Mouse (Mus musculus) CD4-positive, CD25-positive, alpha-beta regulatory T cell, adult 4 months (primary cell): ENCODE measurements around the gene Ptpn5. TPM values are rescaled to one million over a fixed set of nuclear protein-coding genes. Genes with fewer than 3 reads are reported as not detected.

Experiments used
- ATAC-seq: one replicate; pipeline ENCODE4 v1.8.0; 2017
- polyA plus RNA-seq, 2 experiments: library from polyadenylated mRNA; unstranded; fragments of 100-300 nt; shearing (Covaris generic); gene quantifications; one replicate each; pipeline ENCODE4 v1.2.1; 2017

The Ptpn5 gene
- polyA plus RNA-seq, 2 experiments from 2014 or later: 9.8 to 17.8 TPM

GRCm38 (mm10) chr7:47110511-47110910, 23.0 kb downstream of the Ptpn5 start:
- peak; percentile 78 for ATAC-seq

GRCm38 (mm10) chr7:47108779-47109189, 24.7 kb downstream of the Ptpn5 start:
- ATAC-seq: no peak

DNA sequence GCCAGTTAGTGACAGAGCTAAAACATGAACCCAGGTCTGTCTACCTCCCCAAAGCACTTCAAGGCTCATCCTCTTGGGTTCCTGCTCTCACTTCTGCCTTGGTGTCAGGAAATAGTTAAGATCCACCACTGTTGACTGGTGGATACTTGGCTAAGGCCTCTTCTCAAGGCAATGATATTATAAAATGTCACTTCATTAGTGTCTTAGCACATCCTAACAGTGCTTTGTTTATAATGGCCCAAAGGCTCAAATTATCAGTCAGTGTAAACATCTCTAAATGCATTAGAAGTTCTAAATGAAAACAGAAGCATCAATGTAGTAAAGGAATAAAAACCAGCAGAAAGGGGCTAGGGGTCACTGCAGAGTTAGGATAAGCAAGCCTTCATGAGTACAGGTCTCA, 26.5 kb downstream of the Ptpn5 start:
- no peak for ATAC-seq

- ATAC-seq: peak; percentile 90
Measured at GRCm38 (mm10) chr7:47103671-47104414, 29.6 kb downstream of the Ptpn5 start.

- ATAC-seq: peak; percentile 31
Measured at GRCm38 (mm10) chr7:47102970-47103369, 30.5 kb downstream of the Ptpn5 start.

- ATAC-seq: no peak
Measured at GRCm38 (mm10) chr7:47100615-47101014, 32.9 kb downstream of the Ptpn5 start.

DNA sequence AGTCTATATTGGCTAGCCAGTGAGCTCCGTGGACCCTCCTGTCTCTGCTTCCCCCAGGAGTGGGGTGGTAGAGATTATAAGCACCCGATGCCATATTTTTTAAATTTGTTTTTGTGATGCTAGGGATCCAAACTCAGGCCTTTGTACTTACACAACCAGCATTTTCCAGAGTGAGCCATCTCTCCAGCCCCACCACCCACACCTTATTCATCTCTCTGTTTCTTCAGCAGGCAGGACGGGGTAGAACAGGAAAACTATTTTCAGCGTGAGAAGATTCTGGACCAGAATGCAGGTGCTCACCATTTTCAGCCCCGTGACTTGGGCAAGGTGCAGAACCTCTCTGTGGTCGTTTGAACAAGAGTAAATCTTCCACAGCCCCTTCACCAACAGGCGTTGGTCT, 34.2 kb downstream of the Ptpn5 start:
- ATAC-seq: no peak

- no peak for ATAC-seq
Measured at GRCm38 (mm10) chr7:47098044-47098443, 35.4 kb downstream of the Ptpn5 start.

DNA sequence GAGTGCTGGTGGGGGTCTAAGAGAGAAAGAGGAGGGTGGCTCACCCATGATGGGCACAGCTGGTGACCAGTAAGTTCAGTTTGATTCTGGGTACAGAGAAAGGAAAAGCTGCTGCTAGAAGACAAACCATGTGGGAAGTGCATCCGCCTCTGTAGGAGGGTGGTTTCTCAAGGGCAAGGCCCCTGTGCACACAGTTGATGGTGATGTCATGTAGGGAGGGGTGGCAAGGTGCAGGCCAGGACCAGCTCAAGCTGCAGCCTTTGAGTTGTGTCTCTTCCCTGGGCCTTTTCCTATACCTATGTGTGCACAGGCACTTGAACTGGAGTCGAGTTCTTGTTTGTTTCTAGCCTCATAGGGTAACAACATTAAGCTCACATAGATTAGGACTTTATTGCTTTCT, 38.5 kb downstream of the Ptpn5 start:
- ATAC-seq: peak; percentile 67

DNA sequence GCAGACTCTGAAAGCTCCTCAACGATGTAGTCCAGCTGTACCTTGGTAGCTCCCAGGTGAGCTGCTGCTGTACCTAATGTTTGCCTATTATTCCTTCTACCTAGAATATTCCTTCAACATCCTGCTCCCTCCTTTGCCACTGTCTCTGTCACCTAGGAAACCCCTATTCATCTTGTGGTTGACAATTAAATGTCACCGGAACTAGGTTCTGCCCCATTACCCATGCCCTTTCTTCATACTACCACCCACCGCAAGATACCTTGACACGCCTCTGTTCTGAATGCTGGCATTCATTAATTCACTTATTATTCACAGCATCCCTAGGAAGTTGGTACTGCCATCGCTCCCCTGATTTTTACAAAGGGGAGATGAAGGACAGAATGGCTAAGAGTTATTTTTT, 39.5 kb downstream of the Ptpn5 start:
- peak; percentile 73 for ATAC-seq

DNA sequence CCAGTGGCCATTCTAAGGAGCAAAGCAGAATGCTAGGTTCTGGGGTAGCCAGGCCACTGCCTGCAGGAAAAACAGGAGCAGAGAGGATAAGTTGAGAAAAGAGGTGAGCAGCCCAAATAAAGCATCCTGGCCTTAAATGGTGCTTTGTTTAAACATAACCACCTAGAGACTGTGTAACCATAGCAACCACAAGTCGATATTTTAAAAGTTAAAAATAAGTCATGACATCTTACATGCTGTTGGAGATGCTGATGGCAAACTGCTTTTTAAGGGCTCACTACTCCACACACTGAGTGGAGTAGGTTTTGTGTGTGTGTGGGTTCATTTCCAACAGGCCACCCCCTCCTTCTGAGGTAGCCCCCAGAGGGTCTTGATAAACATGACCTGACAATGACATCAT, 48.4 kb downstream of the Ptpn5 start:
- ATAC-seq: no peak

- ATAC-seq: peak; percentile 86
Measured at GRCm38 (mm10) chr7:47081277-47081676, 52.2 kb downstream of the Ptpn5 start.

DNA sequence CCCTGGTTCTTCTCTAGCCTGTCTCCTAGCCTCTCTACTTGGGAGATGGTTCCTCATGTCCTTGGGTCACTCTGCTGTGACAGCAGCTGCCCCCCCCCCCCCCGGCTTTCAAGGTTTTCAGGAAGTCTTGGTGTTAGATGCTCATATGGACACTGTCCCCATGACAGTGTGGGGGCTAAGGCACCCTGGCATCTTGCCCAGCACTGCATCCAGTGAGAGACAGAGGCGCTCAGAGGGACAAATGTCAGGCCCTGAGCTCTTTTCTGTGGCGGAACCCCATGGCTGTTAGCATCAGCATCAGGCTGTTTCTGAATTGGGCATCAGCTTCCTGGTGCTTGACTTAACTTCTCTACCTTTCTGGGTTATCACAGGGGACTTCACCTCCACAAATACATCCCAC, 52.6 kb downstream of the Ptpn5 start:
- ATAC-seq: no peak

DNA sequence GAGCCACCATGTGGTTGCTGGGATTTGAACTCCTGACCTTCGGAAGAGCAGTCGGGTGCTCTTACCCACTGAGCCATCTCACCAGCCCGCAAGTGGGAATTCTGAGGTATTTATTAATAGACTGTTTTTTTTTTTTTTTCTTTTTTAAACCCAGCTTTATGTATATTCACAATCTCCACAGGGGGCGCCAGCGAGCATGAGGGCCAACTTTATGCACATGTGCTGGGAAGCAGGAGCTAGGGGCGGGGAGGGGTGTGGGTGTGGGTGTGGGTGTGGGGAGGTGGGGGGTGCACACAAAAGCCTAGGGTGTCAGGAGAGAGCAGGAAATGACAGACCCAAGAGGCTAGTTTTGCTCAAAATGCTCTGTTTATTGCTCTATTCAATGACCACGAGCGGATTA, 56.0 kb downstream of the Ptpn5 start:
- no peak for ATAC-seq

GRCm38 (mm10) chr7:47076729-47077128, 56.8 kb downstream of the Ptpn5 start:
- no peak for ATAC-seq

DNA sequence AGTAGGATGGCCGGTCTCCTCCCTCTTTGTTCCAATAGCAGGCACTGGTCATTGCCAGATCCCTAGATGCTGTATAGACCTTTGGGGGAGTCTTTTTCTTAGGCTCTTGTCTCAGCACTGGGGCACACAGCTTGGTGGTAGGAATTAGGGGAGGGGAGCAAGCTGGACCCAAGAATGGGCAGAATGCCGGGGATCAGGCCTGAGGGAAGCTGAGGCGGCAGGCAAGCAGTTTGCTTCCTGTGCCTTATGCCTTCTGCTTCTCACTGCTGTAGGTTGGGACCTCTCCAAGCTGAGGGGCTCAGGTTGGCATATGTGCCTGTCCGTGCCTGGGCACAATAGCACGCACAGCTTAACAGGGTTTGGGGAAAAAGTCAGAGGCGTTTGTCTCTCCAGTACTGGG, 57.3 kb downstream of the Ptpn5 start:
- ATAC-seq: no peak

- ATAC-seq: no peak
Measured at GRCm38 (mm10) chr7:47073536-47074521, 59.7 kb downstream of the Ptpn5 start.

GRCm38 (mm10) chr7:47072551-47072950, 60.9 kb downstream of the Ptpn5 start:
- no peak for ATAC-seq

GRCm38 (mm10) chr7:47067879-47068278, 65.6 kb downstream of the Ptpn5 start:
- ATAC-seq: no peak

DNA sequence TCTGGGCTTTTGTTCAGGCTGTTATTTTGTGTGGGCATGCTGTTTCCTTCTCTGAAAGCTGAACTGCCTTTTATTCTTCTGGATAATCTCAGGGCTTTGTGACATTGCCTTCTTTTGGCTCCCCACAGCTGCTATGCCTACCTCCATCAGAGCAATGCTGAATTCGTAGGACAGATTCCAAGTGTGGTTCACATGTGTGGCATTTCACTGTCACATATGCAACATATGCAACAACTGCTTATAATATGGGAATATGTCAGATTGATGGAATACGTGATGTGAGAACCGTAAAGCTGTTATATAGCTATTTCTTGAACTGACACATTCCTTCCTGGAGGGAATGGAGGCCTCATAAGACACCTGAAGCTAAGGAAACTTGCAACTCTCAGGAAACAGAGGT, 66.5 kb downstream of the Ptpn5 start:
- ATAC-seq: no peak

DNA sequence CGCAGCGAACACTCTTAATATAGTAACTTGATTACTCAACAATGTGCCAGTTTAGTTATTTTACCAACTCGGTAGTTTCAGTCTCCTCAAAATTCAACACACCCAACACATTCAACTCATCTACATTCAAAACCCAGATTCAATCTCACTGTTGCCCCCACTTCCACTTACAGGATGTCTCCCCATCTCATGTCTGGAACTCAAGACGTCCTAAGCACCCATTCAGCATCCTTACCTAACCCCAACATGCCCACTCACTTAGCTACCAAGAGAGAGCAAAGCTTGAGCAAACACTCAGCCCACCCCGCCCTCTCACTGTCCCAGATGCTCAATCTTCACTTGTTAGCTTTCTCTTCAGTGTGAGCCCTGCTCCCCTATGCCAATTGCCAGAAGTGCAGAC, 71.9 kb downstream of the Ptpn5 start:
- no peak for ATAC-seq

DNA sequence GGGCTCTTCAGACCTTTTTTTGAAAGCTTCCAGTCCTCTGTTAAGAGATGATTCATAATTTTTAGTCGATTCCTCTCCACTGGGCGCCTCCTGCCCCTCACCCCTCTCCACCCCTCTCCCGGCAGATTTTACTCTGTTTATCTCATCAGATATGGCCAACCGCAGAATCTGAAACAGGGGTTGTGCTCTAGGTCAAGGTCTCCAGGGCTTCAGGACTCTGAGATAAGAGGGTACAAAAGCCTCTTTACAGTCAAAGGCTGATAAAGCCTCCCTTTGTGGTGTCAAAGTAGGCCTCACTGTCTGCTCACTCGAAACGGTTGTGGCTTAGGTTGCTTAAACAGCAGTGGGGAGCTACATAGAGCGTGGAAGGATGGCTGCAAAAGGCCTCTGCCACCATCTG, 74.1 kb downstream of the Ptpn5 start:
- ATAC-seq: no peak

DNA sequence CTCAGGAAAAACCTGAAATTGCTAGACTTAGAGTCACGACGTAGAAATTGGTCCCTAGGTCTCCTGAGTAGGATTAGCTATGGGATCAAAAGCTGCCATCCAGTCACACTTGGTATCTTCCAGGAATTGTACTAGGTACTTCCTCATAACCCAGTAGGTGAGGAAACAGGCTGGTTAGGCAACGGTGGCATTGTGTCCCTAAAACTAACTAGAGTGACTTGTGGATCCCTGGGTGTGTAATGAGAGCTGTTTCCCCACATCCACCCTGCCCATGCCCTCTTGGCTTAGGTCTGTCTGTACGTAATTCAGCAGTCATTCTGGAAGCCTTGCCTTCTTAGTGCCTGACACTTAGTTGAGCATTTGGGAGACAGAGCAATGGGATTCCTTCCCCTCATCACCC, 77.2 kb downstream of the Ptpn5 start:
- ATAC-seq: no peak

GRCm38 (mm10) chr7:47055744-47056143, 77.7 kb downstream of the Ptpn5 start:
- ATAC-seq: no peak
